Mouse (Mus musculus): Measurements from ENCODE around the gene Ttc22. TPM values are rescaled to one million over a fixed set of nuclear protein-coding genes. Genes with fewer than 3 reads are reported as not detected.

Ttc22 gene
- under 1 TPM in 1 of 2 experiments, not detected in 1; 0.09 TPM for polyA plus RNA-seq (2017; shearing (Covaris generic))

DNA sequence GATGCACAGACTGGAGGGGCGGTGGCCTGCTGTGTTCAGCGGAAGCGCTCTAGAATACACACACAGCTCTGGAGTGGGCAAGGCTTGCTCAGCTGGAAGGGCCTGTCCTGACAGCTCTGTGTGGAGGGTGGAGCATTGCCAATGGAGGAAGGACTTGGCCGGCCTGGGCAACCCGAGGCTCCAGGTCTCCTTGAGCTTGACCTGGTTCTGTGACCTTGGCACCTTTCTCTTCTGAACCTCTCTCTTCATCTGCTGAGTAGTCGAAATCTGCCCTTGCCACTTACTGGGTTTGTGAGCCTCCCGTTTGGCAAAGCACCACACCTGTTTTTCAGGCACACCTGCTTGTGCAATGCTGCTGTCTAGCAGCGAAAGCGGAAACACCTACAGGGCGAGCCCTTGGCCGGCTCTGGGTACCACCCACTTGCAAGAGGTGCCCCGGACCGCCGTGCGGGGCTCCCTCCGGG, at the start of gene Ttc22:
Gene Ttc22, plus strand, starts transcription at position 403 of the 464 bp plus-strand sequence.

DNA sequence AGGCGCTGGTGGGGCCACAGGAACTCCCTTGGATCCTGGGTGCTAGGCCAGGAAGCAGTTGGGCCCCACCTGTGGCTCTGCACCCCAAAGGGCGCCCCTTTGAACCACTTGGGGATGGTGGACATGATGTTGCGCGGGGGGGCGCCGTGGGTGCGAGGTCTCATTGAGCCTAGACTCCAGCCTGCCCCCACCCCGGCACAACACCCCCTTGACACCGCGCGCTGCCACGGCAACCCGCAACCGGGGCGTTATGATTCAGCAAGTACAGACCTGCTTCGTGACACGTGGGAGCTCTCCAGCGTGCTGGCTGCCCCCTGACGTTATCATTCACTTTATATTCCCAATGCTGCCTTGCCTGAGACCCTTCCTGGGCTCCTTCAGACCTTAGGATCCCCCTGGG, 5.2 kb upstream of the Ttc22 start, which contains the start of gene Lexm:
Gene Lexm, minus strand, starts transcription at position 186 of the 400 bp plus-strand sequence.

DNA sequence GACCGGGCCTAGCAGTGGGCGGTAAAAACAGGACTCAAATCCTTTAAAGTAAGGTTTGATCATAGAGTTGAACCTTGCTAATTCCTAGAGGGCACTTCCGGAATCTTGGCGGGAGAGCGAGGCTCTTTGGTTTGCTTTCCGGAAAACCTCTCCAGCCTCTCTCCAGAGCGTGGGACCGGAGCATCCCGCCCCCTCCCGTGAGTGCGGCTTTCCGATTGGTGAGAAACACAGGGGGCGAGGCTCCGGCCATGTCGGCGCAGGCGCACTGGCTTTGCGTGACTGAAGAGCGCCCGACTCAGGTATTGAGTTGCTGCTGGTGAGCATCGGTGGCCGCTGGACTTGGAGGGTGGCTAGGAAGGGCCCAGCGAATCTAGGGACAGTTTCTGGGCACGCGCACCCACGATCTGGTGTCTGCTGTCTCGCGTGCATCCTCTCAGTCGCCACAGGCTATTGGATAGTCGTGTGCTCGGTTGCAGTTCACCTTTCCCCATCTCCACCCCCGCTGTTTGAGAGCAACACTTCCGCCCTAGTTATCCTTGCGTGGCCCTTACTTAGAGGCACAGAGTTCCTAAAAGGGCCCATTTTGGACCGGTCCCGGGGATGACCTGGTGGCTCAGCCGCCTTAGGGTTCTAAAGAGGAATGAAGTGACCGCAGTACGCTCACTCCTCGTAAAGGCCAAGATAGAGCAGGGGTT, 28.7 kb downstream of the Ttc22 start, which contains the start of gene Pars2:
Gene Pars2, plus strand, starts transcription at position 237 of the 695 bp plus-strand sequence.

DNA sequence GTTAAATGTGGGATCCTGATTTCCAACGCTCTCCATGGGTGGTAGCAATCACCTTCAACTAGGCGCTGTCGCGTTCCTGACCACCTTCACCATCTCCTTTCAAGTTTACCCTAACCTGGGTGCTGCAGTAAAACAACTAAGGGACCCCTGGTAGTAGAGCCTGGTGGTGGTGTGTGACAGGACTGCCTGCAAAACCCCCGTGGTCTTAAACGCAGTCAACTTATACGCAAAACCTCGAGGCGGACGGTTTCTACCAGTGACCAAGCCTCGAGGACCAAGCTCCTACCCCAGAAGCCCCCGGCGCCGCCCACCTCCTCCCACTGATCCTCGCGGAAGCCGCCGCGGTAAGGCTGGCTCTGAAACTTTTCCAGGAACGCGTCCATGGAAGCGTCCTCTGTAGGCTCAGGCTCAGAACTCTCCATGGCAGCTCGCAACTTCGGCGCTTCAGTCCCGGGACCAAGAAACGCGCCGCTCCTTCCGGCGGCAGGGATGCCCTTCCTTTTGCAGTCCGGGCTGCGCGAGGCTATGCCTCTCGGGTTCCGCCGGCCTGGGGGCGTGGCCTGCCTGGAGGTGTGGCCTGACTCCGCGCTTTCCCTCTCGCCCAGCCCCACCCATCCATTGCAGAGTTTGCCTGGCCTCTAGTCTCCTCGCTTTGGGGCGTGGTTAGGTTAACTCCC, 56.3 kb downstream of the Ttc22 start, which contains the start of gene Ttc4:
Gene Ttc4, minus strand, starts transcription at position 503 of the 677 bp plus-strand sequence.

Other genes starting within 250 kb of the Ttc22 start
- under 1 TPM in 1 of 2 experiments, not detected in 1; 0.11 TPM for gene Pcsk9, start 158.1 kb upstream of the Ttc22 start, polyA plus RNA-seq (2017; shearing (Covaris generic))
- not detected for gene Bsnd, start 130.1 kb upstream of the Ttc22 start, polyA plus RNA-seq (2017; shearing (Covaris generic))
- gene Dhcr24, start 61.4 kb upstream of the Ttc22 start, polyA plus RNA-seq (2017; shearing (Covaris generic)) = 1 to 10 TPM; 1.1 to 3.1 TPM
- under 1 TPM in 1 of 2 experiments, not detected in 1; 0.11 TPM for gene Lexm, start 5.2 kb upstream of the Ttc22 start, polyA plus RNA-seq (2017; shearing (Covaris generic))
- gene Pars2, start 28.6 kb downstream of the Ttc22 start, polyA plus RNA-seq (2017; shearing (Covaris generic)) = 10 to 100 TPM in 1 of 2 experiments, 1 to 10 TPM in 1; 9.9 to 10.8 TPM
- gene Ttc4, start 56.5 kb downstream of the Ttc22 start, polyA plus RNA-seq (2017; shearing (Covaris generic)) = 10 to 100 TPM; 53.5 to 59.4 TPM
- not detected for gene Mroh7, start 108.5 kb downstream of the Ttc22 start, polyA plus RNA-seq (2017; shearing (Covaris generic))
- gene Fam151a, start 111.5 kb downstream of the Ttc22 start, polyA plus RNA-seq (2017; shearing (Covaris generic)) = not detected
- 10 to 100 TPM in 1 of 2 experiments, 1 to 10 TPM in 1; 4.0 to 18.2 TPM for gene Acot11, start 182.6 kb downstream of the Ttc22 start, polyA plus RNA-seq (2017; shearing (Covaris generic))